Mouse (Mus musculus) embryo, embryonic 11.5 days (tissue): ENCODE measurements around the gene D5Ertd579e.

Experiments
- DNase-seq: peaks from one replicate; pipeline ENCODE4 v3.0.0-alpha.2; 2012; ENCODE audit warnings: low read depth, low spot score

The D5Ertd579e gene

DNA sequence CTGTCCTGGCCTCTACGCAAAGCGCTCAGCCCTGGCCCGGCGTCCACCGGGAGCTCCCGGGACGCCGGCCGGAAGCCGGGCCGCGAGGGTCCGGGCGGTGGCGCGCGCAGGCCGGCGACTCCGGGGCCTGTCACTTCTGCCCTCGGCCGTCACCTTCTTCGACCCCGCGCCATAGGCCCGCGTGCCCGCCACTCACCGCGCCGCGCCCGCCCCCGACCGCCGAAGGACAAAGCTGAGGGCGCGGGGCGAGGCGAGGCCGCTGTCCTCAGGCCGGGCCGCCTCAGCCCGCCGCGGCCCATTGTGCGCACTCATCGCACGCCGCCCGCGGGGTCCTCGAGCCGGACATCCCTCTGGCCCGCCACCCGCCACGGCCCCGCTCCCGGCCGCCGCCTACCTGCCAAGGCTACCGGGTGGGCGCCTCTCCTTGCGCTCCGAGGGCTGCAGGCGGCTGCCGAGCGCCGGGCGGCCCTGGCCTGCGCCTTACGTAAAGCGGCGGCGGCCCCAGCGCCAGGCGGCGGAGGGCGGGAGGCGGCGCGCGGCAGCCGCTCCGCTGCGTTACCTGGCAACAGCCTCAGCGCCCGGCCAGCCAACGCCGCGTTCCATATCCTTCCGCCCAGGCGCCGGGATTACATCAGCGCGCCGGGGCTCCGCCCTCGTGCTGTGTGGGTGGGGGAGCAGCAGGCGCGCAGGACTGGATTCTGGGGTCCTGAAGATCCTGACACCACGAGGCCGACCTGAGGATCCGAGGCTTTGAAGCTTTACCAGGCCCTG, at the start of gene D5Ertd579e:
Gene D5Ertd579e (minus strand): TSS at position 564 of the 771 bp plus-strand sequence.
- peak; percentile 83 for DNase-seq

DNA sequence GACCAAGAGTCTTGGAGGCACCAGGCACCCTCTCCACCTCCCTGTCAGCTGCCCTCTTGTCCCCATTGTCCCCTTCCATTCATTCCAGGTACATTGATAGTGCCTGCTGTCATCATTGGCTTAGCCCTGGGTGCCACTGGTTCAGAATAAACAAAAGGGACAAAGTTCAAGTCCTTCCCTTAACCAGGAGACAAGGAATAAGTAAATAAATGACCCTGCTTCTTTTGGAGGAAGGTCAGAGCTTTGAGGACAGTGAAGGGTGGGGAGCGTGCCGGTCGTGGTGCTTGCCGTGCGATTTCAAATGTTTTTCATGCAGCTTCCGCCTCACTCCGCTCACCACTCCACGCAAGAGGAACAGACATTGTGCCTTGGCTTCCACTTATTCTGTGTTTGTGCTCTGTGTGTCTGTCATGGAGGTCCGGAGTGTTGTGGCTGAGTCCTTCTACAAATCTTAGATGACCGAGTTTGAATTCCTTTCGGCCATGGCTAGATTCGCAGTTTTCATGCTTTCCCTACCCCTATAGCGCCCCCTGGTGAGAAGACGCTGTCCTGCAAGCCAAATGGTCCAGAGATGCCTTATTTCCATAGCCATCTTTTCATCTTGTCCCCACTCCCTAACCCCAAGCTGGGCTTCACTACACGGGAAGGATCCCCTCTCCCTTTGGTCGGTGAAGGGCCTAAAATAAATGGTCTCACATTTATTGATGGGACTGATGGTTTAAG, 46.5 kb upstream of the D5Ertd579e start:
- DNase-seq, result peak; percentile 68

DNA sequence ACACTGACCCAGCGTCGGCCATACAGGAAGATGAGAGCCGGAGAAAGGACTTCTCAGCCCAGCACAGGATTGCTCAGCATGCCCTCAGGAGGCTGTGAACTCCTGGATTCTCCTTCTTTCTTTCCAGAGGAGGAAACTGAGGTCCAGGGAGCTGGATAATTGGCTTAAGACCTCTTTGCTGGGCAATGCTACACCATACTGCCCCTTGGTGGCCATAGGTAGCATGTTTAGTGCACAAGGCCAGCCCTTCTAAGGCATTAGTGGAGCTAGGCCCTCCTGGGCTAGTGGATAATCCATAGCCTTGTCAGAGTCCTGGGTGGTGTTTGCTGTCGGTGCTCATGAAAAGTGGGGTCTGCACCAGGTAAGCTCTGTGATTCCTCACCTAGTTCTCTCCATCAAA, 44.0 kb upstream of the D5Ertd579e start:
- no peak for DNase-seq

DNA sequence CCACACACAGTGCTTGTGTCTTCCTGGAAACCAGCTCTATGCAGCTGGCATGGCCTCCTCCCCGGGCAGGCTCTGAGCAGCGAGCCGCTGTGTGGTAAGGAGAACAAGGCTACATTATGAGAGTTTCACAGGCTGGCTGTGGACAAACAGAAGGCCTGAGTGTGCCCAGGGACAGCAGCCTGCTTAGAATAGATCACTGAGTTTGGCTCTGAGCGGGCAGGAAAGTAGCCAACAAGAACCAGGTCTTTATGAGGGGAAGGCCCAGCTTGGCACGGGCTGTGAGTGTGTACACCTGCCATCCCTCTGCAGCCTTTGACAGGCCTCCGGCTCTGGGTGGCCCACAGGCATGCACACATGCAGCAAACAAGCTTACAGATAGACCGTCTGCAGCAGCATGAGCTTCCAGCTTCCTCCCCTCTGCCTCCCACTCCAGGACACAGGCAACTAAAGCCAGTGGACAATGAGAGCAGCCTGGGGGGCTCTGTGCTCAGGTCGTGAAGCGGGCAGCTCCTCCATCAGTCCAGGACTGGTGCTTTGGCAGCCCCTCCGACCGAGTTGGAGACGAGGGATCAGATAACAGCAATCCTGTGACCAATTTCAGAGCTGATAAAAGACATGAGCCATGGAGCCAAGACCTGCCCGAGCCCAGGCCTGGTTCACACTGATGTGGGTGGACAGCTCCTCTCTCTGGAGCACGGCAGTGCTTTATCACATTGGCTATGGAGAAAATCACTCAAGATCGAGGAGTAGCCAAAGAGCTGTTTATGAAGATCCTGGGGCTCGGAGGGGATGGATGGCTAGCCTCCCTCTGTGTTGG, 43.2 kb upstream of the D5Ertd579e start:
- DNase-seq, result no peak

DNA sequence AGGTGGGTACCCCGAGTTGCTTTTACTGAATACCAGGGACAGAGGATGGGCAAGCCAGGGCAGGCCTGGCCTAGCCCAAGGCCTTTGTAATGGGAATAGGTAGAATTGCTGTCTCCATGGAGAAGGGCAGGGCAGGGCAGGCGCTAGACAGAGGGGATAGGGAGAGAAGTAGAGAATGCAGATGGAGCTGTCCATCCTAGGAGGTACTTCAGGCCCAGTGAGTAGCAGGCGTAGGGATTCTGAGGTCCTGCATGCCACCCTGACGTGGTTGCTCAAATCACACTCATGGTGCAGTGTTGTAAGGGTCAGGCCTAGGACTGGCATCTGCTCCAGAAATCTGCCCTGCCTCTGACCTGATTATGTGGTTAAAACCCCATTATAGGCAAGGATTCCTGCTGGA, 41.9 kb upstream of the D5Ertd579e start:
- DNase-seq, result no peak

DNA sequence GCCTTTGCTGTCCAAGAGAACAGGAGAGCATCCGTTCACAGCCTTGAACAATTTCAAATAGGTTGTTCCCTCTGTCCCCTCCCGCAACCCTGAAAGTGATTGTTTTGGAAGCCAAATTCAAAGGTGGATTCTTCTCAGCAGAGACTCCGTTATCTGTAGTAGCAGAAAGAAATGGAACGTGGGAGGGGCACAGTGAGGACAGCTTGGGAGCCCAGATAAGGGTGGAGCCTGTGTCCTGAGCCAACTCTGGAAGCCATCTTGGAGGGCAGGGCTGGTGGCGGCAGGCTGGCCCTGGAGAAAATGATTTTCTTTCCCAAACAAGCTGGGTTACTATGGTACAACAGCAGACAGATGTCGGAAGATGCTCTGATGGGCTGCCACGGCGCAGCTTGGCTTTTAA, 40.2 kb upstream of the D5Ertd579e start:
- DNase-seq, result no peak

DNA sequence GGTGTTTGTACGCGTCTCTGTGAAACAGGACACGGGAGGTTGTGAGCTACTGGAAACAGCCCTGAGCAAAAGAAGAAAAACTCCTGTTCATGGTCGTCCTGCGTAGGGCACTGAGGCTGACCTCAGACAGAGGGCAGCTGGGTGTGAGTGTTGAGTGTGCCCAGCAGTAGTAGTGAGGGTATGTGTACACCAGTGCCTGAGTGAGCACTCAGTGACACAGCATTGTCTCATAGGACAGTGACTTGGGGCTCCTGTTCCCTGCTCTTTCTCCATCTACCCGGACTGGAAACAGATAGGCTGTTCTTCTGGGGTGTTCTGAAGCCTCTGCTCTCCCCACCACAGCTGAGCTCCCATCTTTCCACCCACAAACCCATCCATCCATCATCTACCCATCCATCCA, 39.3 kb upstream of the D5Ertd579e start:
- no peak for DNase-seq

DNA sequence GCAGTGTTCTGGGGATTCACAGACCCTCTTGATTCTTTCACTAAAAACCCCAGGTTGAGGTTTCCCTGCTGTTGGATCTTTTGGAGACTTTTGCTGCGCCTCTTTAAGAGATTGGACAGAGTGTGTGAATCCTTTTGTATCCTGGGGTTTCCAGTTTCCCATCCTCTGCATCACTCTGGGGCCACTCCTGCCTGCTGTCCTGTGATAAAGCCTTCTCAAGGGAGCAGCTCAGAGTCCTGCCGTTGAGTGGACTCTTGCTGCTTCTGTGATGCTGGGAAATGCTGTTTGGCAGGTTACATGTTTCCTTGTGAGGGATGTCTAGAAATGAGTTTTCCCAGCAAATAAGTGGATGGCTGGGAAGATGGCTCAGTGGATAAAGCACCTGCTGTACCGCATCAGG, 37.6 kb upstream of the D5Ertd579e start:
- no peak for DNase-seq

DNA sequence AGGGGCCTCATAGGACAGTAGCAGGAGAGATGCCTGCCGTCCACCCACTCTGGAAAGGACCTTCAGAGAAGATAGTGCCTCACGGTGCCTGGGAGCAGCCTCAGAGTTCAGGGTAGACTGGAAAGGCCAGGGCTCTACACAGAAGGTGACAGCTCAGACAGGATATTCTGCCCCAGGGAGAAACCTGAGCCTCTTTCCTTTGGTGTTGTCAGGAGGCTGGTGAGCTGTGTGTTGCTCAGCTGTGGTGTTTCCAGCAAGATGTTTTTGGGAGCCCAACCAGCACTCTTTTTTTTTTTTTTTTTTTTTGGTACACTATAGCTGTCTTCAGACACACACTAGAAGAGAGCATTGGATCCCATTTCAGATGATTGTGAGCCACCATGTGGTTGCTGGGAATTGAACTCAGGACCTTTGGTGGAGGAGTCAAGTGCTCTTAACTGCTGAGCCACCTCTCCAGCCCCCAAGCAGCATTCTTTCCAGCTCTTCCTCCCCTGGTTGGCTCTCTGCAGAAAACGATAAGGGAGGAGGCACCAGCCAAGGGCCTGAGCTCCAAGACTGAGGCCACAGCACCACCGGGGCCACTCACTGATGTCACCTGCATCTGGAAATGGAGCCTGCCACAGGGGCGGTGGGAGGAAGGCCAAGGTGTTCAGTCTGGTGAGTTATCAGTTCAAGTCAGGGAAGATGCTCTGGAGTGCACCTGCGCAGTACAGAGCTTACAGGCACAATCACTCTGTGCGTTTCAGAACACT, 36.3 kb upstream of the D5Ertd579e start:
- DNase-seq, result no peak

DNA sequence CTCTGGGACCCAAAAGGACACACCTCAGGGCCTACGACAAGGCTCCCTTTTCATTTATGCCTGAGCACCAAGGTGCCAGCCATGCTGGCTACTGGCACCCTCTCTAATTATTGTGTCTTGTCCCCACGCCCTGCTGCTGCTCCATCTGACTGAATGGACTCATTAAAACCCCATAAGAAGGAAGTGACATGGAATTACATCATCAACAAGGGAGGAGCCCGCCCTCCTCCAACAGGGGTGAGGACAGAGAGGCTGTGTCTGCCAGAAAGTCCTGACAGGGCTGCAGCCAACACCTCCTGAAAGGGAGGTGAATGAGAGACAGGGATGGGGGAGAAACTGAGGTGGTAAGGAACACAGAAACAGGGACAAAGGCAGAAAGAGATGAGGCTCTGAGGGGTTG, 34.9 kb upstream of the D5Ertd579e start:
- DNase-seq, result no peak

DNA sequence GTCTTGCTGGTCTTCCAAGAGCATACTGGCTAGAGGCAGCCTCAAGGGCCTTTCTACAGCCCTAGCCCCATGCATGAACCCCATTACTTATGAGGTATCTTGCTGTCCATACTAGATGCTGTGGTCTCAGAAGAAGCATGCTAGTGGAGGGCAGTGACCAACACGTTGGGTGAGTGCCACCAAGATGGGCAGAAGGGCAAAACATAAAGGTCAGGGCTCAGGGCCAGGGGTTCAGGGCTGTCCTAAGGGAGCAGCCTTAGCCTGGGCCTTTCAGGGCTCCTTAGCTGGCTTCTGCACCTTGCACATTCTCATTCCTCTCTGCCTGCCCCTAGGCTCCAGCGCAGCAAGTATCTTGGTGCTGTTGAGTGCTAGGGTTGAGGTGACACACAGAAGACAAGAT, 34.1 kb upstream of the D5Ertd579e start:
- no peak for DNase-seq

DNA sequence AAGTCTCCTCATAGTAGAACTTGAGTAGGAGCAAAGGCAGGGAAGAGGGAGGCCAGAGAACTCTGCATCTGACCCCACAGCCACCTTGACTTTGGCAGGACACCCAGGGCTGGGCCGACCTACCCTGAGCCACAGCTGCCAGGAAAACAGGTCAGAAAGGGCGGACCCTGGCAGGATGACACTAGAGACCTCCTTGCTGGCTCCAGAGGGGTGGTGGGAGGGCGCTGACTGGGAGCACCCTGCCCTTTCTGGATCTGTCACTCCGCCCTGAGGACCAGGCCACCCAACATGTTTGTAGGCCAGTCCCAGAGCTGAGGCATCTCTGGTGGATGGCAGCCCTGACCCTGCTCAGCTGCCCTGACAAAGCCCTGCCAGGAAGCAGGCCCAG, 33.3 kb upstream of the D5Ertd579e start:
- no peak for DNase-seq

DNA sequence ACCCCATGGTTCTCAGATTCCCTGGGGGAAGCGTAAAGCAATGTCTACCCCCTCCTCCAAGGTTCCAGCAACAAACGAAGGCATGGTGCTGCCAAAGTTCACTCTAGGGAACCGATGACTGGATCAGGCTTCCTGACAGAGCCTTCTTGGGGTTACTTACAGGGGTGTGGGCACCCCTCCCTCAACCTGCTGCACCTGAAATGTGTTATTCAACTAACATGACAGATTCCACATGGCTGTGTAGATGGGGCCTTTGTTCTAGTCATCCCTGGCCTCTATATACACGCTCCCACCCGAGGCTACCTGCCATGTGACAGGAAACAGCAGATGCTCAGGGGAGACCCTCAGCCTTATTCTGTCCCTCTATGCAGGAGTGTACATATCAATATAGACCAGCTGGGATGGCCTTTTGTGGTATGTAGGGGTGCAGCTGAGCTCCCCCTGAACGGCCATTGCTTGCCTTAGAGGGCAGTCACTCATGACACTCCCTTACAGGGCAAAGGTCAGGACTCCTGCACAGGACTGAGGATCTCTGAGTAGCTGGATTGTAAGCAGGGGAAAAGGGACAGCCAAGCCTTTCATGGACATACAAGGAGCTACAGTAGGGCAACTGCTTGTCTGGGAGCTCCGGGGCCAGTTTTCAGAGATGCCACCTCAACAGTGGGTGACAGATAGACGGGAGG, 32.7 kb upstream of the D5Ertd579e start:
- DNase-seq, result no peak

DNA sequence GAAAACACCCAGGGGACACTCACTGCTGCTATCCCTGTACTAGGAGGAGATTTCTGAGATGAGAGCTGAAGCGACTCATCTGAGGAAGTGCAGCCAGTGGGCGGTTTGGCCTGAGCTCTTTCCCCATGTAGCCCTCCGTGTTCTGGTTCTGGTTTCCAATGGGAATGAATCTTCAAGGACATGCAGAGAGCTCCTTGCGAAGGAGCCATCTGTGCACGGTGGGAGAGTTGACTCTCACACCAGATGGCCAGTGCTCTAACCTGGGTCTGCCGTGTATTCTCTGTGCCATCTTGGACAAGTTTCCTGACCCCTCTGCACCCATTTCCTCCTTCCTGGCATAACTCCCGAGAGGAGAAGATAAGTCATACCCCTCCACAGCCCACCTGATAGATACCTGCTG, 32.0 kb upstream of the D5Ertd579e start:
- no peak for DNase-seq

DNA sequence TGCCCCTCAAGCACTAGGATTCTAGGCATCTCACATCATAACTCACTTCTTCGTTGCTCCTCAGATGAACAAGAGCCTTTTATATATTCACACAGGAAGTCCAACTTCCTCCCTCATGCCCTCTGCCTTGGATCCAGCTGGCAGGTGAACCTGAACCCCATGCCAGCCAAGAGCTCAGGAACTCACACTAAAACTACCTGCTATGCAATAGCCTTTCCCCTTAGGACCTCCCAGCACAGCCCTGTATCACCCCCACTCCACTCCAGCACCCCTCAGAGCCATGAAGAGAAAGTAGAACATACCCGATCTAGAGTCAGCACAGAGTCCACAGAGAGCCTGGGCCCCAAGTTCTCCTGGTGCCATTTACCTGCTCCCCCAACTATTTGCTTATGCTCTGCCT, 31.3 kb upstream of the D5Ertd579e start:
- DNase-seq, result no peak

DNA sequence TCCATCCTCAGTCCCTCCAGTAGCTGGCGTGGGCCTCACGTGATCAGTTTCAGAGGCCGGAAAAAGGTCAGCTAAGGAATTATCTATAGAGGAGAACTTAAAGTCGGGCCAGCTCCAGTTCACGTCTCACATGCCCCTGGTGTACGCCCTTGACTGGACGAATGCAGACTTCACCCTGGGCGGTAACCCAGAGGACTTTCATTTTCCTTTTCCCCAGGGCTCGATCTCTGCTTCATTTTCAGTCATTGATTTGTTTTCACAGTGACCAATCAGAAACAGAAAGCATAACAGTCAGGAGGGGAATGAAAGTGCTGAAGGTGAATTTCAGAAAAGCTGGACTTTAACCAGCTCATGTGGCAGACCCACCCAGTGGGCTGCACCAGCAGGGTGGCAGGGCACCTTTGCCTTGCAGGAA, 30.6 kb upstream of the D5Ertd579e start:
- DNase-seq, result no peak

DNA sequence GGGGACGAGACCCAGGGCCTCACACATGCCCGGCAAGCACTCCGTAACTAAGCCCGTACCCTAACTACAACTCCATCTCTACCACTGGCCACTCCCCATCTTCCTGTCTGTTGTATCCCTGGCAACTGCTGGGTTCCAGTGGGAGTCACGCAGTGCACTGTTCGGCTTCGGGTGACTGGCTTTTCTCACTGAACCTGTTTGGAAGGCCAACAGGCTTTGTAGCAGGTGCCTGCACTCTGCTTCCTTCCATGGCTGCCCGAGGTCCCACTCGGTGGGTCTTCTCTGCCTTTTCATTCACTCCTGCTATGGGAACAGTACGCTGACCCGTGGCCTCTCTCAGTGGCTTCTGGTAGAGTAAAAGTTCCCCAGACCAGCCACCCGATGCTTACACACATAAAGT, 30.0 kb upstream of the D5Ertd579e start:
- no peak for DNase-seq

DNA sequence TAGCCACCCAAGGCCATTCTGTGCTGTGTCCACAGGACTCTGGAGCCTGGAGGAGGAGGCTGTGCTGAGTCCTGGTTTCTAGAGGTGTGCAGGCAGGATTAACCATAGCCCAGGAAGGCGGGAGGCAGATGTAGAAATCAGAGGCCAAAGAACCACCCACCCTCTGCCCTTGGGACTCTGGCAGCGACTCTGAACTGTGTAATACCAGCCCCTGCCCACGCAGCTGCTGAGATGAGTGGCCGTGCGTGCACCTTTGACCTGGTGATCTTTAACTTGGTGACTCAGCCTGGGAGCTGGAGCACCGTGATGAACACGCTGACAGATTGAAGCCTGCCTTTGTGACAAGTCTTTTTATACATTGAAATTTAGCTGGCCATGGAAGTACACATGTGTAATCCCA, 28.4 kb upstream of the D5Ertd579e start:
- DNase-seq, result no peak

DNA sequence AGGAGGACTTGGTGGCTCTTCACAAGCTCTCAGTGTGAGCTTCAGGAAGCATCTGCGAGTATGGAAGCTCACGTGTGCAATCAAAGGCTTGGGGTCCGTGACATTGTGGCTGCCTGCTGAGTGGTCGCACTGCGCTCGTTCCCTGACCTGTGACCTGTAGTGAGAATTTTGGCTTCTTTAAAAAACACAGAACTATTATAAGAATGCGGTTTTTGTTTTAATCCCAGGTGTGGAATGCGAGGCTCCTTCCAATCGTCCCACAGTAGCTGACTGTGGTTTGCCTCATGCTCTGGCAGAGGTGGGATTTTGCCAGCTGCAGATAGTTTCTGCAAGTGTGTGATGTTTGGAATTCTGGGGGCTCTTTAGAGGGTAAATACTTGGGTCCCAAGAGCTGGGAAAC, 27.5 kb upstream of the D5Ertd579e start:
- DNase-seq, result no peak

DNA sequence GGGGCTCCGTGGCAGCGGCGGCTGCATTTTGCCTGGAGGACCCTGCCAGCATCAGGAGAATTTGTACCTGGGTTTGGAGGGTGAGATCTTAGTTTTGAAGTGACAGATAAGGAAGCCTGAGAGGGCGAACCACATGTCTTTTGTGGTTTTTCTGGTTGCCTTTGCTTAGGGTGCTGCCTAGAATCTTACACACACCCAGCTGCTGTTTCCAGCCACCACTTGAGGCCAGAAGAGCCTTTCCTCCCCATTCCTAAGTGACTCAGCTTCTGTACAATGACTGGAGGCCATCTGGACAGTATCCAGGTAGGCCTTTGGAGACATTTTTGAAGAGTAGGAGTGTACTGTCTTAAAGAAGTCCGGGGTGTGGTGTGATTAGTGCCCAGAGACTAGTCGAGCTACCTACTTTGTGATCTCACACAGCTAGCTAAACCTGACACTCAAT, 26.6 kb upstream of the D5Ertd579e start:
- DNase-seq, result no peak
